Mouse (Mus musculus) ES-Bruce4 (cell line): ENCODE measurements around the gene Irf2bp1.

Experiments
- CTCF ChIP-seq: IDR thresholded peaks from one replicate; pipeline ENCODE4 v1.8.1; 2011; ENCODE audit warnings: low read depth, low read length
- EP300 ChIP-seq: IDR thresholded peaks from 2 replicates; pipeline ENCODE4 v1.6.1; 2011; ENCODE audit warnings: low read depth, low read length; ENCODE audit not compliant: insufficient read depth
- POLR2A ChIP-seq: IDR thresholded peaks from one replicate; pipeline ENCODE4 v1.8.1; 2011; ENCODE audit warnings: low read length; ENCODE audit not compliant: insufficient read depth

- TF ChIP-seq POLR2A (no peak), CTCF (no peak), EP300 (no peak)
These were observed 45.4 kb downstream of the Irf2bp1 start for GRCm38 (mm10) chr7:19049252-19049651.
